Mouse (Mus musculus) thymus, adult 2 months (tissue): ENCODE results near the gene Gm973. TPM values are rescaled to one million over a fixed set of nuclear protein-coding genes. Genes with fewer than 3 reads are reported as not detected.

Experiments used
- DNase-seq: peaks from one replicate; pipeline ENCODE4 v3.0.0; 2021
- H3K27ac ChIP-seq: fragments of 200-500 bp; 2 replicates; pipeline ENCODE4 v1.5.1; 2012; ENCODE audit warnings: low read length, control low read depth; ENCODE audit not compliant: control insufficient read depth, insufficient read depth
- H3K27me3 ChIP-seq: fragments of 200-500 bp; 2 replicates; pipeline ENCODE4 v1.6.1; 2012; ENCODE audit warnings: mild to moderate bottlenecking, low read length, moderate library complexity, mixed read lengths; ENCODE audit not compliant: control insufficient read depth, insufficient read depth
- H3K36me3 ChIP-seq: fragments of 200-500 bp; 2 replicates; pipeline ENCODE4 v1.6.1; 2012; ENCODE audit warnings: mild to moderate bottlenecking, low read length, moderate library complexity; ENCODE audit not compliant: control insufficient read depth, insufficient read depth
- H3K4me1 ChIP-seq: fragments of 200-500 bp; replicated peaks from 2 replicates; pipeline ENCODE4 v1.6.1; 2012; ENCODE audit warnings: low read length; ENCODE audit not compliant: control insufficient read depth, insufficient read depth
- H3K4me3 ChIP-seq: fragments of 200-500 bp; 2 replicates; pipeline ENCODE4 v1.5.1; 2012; ENCODE audit warnings: mild to moderate bottlenecking, low read length, control low read depth, moderate library complexity; ENCODE audit not compliant: control insufficient read depth, insufficient read depth
- CTCF ChIP-seq: fragments of 200-500 bp; IDR thresholded peaks from 2 replicates; pipeline ENCODE4 v1.5.1; 2012; ENCODE audit warnings: mild to moderate bottlenecking, control low read depth, low read length, moderate library complexity, borderline replicate concordance; ENCODE audit not compliant: control insufficient read depth, poor library complexity, insufficient read depth; ENCODE audit errors: extremely low read depth
- POLR2A ChIP-seq: fragments of 200-500 bp; IDR thresholded peaks from 2 replicates; pipeline ENCODE4 v1.6.1; 2012; ENCODE audit warnings: mild to moderate bottlenecking, low read length, control low read depth, moderate library complexity; ENCODE audit not compliant: control insufficient read depth, poor library complexity, insufficient read depth; ENCODE audit errors: extremely low read depth
- WGBS: fragments of 180-500 bp; shearing (Covaris S2); methylation state at CpG from one replicate; pipeline ENCODE4 v1.1.7; 2018; 5-methylcytosine and 5-hydroxymethylcytosine counted together
- polyA plus RNA-seq: library from polyadenylated mRNA; depleted of rRNA; stranded (reverse); fragments of >200 nt; gene quantifications from 2 replicates; pipeline ENCODE4 v1.2.3, GENCODE M21; 2012

The Gm973 gene
- polyA plus RNA-seq, 1 experiment: 0.09 TPM

- H3K4me1 ChIP-seq: no peaks in the 10 kb centered on the region
- no peak overlapping the region for H3K4me3 ChIP-seq
- DNase-seq: no peak
- 95% methylated on average over 6 of the region's 6 CpGs for WGBS
- TF ChIP-seq CTCF (no peak), POLR2A (no peak)
- no peaks in the 10 kb centered on the region for H3K36me3 ChIP-seq
- no peak overlapping the region for H3K27ac ChIP-seq
- no peaks in the 10 kb centered on the region for H3K27me3 ChIP-seq
Measured at GRCm38 (mm10) chr1:59527219-59527618, 11.2 kb downstream of the Gm973 start.

GRCm38 (mm10) chr1:59534976-59535810 is 19.1 kb downstream of the Gm973 start:
- no peak overlapping the region for H3K27ac ChIP-seq
- no peaks in the 10 kb centered on the region for H3K36me3 ChIP-seq
- TF ChIP-seq CTCF: no peak
- no peak for TF ChIP-seq POLR2A
- H3K4me1 ChIP-seq: no peaks in the 10 kb centered on the region
- 87% methylated on average over 5 of the region's 5 CpGs for WGBS
- DNase-seq: no peak
- H3K27me3 ChIP-seq: no peaks in the 10 kb centered on the region
- no peak overlapping the region for H3K4me3 ChIP-seq

- H3K27me3 ChIP-seq: no peaks in the 10 kb centered on the region
- no peaks in the 10 kb centered on the region for H3K4me1 ChIP-seq
- TF ChIP-seq POLR2A: no peak
- no peak for TF ChIP-seq CTCF
- WGBS: 94% methylated on average over 5 of the region's 5 CpGs
- no peak overlapping the region for H3K27ac ChIP-seq
- H3K36me3 ChIP-seq: no peaks in the 10 kb centered on the region
- DNase-seq: no peak
- no peak overlapping the region for H3K4me3 ChIP-seq
Measured at GRCm38 (mm10) chr1:59538381-59538780, 22.3 kb downstream of the Gm973 start.

- Histone ChIP-seq H3K27me3 (no peaks in the 10 kb centered on the region), H3K27ac (no peak overlapping the region), H3K4me3 (no peak overlapping the region), H3K36me3 (no peaks in the 10 kb centered on the region), H3K4me1 (no peaks in the 10 kb centered on the region)
- no peak for TF ChIP-seq CTCF
- no peak for TF ChIP-seq POLR2A
- WGBS: 93% methylated on average over 19 of the region's 19 CpGs
- no peak for DNase-seq
Measured at GRCm38 (mm10) chr1:59540537-59541148, 24.6 kb downstream of the Gm973 start.

- no peak for DNase-seq
- no peak overlapping the region for H3K4me3 ChIP-seq
- no peaks in the 10 kb centered on the region for H3K27me3 ChIP-seq
- TF ChIP-seq CTCF: no peak
- WGBS: 96% methylated on average over 16 of the region's 16 CpGs
- no peaks in the 10 kb centered on the region for H3K4me1 ChIP-seq
- no peak overlapping the region for H3K27ac ChIP-seq
- H3K36me3 ChIP-seq: no peaks in the 10 kb centered on the region
Measured at GRCm38 (mm10) chr1:59541271-59542020, 25.4 kb downstream of the Gm973 start.

- Histone ChIP-seq H3K4me1 (no peaks in the 10 kb centered on the region), H3K4me3 (no peak overlapping the region), H3K27me3 (no peaks in the 10 kb centered on the region), H3K36me3 (no peaks in the 10 kb centered on the region), H3K27ac (no peak overlapping the region)
- no peak for DNase-seq
- WGBS: 88% methylated on average over 6 of the region's 6 CpGs
- TF ChIP-seq POLR2A: no peak
- TF ChIP-seq CTCF: no peak
Measured at GRCm38 (mm10) chr1:59542231-59542630, 26.2 kb downstream of the Gm973 start.

- TF ChIP-seq POLR2A (no peak), CTCF (no peak)
- no peaks in the 10 kb centered on the region for H3K36me3 ChIP-seq
- DNase-seq: no peak
- no peak overlapping the region for H3K4me3 ChIP-seq
- H3K27me3 ChIP-seq: no peaks in the 10 kb centered on the region
- WGBS: 48% methylated on average over 8 of the region's 8 CpGs
- no peak overlapping the region for H3K27ac ChIP-seq
- no peaks in the 10 kb centered on the region for H3K4me1 ChIP-seq
Measured at GRCm38 (mm10) chr1:59543911-59544310, 27.8 kb downstream of the Gm973 start.
